Mouse (Mus musculus): ENCODE measurements around the gene Aspdh.

Aspdh gene

DNA sequence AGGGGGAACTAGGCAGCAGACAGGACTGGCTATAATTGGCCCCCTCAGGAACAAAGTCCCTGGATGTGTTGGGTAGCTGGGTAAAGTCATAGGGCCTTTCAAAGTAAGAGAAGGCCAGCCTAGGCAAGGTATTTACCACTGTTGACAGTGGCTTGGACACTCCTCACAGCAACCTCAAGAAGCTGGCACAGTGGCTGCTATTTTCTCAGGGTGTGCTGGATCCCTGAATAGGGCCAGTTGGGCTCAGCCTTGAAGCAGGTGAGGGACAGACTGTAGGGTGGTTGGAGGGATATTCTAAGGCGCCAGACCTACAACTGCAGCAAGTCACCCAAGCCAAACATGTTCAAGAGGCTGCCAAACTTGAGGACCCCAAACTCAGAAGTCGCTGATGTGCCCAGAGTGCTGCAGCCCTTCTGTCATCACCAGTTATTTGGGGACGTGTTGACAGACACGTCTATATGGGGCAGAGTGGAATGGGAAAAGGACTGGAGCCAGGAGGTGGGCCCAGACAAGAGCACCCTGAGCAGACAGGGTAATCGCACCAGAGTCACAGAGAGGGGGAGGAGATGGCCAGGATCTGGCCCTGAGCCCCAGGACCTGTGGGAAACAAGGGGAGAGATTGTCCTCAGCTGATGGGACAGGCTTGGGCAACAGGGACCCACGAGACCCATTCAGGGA lies 6.8 kb downstream of the Aspdh start:
- in situ Hi-C loops (cut with MboI, MseI): no loop called here

DNA sequence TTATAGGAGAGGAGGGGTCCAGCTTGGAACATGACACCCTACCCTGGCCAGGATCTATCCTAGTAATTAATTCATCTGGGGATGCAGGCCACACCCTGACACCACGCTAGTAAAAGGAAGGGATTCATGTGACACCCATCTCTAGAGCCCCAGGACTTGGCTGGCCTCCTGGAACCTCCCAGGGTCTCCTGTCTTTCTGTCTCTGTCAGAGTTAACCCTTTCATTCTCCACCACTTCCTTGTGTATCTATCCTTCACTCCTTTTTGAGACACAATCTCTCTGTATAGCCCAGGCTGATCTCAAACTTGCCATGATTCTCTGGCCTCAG lies 7.3 kb downstream of the Aspdh start:
- in situ Hi-C loops (cut with MboI, MseI): no loop called here

DNA sequence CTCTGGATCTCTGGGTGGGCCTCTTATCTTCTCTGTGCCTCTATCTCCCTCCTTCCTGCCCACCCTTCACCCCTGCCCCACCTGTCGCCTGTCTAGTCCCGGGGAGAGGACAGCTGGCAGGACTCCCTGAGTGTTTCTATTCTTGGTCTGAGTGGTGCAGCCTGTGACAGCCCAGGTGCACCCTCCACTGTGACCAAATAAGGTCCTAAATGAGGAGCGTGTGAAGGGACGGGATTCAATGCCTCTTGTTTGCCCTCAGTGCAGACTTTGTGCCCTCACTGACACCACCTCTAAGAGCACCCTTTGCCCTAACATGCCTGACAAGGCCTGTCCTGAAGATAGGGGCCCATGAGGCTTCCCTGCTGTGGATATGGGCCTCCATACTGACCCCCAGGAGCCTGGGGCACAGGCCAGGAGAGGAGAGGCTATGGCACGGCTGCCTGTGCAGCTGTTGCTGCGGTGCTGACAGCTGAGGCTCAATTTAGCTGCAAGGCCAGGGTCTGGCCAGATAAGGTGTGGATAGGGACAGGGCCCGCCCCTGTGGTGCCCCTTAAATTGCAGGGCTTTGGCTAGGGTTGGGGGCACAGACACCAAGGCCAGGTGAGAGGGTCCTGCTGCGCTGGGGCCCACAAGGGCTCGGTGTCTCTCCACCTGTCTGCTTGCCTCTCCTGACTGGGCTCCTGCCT lies 7.9 kb downstream of the Aspdh start:
- in situ Hi-C loops (cut with MboI, MseI): no loop called here

DNA sequence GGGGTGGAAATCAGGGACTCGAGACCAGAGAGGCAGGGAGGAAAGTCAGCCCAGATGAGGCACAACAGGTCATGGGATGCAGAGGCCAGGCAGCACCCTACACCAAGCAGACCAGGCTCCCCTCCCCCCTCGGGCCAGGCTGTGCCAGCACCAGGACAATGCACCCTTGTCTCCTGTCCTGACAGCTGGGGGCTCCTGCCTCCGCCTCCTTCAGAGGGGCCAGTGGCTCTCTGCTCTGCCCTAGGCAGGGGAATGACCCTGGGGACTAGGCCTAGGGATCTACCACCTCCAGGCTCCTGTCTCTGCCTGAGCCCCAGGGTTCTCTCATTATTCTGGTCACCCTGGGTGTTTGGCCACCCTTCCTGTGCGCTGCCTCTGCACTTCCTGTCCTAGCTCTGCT lies 9.2 kb downstream of the Aspdh start:
- in situ Hi-C loops (cut with MboI, MseI): no loop called here

DNA sequence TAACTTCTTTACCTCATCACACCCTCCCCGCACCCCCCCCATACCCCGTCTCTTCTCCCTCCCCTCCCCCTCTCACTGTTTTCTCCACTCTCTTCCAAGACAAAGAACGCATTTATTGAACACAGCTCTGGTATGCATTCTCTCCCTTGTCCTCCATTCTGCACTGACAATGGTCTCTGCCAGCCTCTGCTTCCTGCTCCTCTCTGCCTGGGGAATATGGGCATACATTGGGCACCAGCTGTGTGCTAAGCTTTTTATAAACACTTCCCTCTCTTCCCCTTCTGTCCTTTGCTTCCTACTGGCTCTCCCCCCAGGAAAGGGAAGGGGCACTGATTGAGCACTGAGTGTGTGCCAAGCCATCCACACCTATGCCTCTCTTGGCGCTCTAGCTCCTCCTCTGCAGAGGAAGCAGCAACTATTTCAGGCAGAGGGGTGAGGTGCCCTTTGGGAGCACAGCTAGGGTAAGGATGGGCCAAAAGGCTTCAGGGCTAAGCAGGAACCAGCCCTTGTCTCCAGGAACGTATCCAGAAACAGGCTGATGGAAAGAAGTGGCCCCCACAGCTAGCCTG lies 9.9 kb downstream of the Aspdh start:
- in situ Hi-C loops (cut with MboI, MseI): no loop called here

DNA sequence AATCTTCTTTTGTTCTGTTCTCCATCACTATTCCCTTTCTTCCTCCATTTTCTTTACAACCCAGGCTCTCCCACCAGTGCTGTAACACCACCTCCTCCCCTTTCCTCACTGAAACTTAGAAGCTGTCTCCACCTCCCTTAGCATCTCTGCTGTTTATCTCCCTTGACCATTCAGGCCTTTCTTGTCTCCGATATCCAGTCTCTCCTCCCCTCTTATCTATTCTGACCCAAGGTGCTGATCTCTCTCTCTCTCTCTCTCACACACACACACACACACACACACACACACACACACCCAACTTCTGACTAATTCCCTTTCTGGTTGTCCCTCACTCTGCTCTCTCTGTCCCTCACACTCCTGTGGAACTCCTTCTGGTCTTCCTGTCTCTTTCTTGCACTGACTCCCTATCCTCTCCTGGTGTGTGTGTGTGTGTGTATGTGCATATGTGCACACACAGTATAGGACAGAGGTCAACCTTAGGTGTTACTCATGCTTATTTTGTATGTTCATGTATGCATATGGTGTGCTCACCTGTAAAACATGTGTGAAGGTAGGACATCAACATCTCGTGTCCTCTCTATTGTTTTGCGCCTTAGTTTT lies 17.7 kb downstream of the Aspdh start:
- in situ Hi-C loops (cut with MboI, MseI): loop anchor here in 1 of 2 experiments (5.0 kb wide), 1 partner anchor 216 kb away; no protein-coding TSS in a partner anchor

DNA sequence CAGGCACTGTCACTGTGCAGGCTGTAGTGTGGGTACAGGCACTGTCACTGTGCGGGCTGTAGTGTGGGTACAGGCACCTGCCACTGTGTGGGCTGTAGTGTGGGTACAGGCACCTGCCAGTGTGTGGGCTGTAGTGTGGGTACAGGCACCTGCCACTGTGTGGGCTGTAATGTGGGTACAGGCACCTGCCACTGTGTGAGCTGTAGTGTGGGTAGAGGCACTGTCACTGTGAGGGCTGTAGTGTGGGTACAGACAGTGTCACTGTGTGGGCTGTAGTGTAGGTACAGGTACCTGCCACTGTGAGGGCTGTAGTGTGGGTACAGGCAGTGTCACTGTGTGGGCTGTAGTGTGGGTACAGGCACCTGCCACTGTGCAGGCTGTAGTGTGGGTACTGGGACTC lies 18.9 kb downstream of the Aspdh start:
- in situ Hi-C loops (cut with MboI, MseI): loop anchor here in 1 of 2 experiments (5.0 kb wide), 1 partner anchor 217 kb away; no protein-coding TSS in a partner anchor

DNA sequence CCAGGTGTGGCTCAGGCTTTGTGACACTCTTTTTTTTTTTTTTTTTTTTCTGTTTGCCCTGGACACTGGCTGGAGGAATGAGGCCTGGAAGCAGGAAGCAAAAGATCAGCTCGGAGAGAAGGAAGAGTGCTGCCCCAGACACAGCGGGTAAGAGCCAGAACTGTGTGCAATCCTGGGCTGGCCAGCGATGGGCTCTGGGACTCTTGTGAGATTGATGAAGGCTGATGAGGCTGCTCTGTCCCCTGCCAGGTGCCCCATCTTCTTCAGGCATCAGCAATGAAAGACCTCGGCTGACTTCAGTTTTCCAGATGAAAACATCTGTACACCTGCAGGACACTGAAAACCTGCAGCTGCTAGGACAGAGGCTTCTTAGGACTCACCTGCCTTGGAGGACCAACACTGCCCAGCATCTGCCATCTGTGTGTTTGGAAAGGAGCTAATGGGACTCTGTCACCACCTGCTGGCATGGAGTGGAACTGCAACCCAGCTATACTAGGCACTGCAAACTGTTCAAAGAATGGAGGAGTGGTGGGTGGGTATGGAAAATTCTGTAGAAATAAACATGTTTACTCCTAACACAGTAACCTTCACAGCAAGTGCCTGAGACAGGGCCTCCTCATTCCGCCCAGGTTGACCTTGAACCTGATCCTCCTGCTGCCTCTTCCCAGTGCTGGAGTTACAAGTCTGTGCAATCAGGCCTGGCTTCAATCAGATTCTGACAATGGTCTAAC lies 19.8 kb downstream of the Aspdh start:
- in situ Hi-C loops (cut with MboI, MseI): loop anchor here (5.0 kb wide), 2 partner anchors 218 to 223 kb away; partner anchors contain the start of gene Gm15517 (in 1 of the 2)

DNA sequence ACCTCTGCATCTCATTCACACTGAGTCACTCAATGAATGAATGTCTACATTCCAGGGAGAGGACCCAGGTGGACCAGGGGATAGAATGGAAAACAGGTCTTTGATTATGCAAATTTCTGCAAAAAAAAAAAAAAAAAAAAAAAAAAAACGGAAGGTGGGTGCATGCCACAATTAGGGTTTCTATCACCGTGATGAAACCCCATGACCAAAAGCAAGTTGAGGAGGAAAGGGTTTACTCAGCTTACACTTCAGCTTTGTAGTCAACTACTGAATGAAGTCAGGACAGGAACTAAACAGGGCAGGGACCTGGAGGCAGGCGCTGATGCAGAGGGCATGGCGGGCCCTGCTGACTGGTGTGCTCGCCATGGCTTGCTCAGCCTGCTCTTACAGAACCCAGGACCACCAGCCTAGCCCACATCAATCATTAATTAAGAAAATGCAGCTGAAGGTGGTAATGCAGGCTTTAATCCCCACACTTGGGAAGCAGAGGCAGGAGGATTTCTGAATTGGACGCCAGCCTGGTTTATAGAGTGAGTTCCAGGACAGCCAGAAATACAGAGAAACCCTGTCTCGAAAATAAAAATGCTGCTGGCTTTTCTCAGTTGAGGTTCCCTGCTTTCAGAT lies 20.5 kb downstream of the Aspdh start:
- in situ Hi-C loops (cut with MboI, MseI): loop anchor here in 1 of 2 experiments (5.0 kb wide), 1 partner anchor 223 kb away; the partner anchor contains the start of gene Gm15517

DNA sequence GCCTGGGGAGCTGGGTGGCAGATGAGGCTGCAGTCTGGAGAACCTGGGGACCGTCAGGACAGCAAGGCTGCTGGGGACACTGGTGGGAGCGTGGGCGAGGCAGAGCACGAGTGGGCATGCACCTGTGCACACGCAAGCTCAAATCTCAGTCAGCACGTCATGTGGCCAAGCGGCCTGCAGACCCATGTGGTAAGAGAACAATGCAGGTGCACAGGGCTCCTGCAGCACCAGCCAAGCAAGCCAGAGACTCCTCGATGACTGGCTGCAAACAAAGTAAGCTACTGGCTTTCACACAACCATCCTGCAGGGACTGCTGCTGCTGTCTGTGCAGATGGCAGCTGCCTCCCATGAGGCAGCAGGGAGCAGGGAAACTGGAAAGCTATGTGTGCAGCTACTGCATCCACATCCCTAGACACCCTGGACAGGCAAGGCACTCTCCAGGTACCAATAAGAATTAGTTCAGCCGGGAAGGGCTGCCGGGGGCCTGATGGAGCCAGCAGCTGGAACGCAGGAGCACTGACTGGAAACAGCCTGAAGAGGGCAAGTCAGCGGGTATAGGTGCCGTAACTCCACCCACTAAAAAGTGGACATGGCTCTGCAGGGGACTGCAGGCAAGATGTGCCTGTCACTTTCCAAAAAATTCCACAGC lies 21.9 kb downstream of the Aspdh start:
- in situ Hi-C loops (cut with MboI, MseI): loop anchor here in 1 of 2 experiments (5.0 kb wide), 1 partner anchor 225 kb away; the partner anchor contains the start of gene Gm15517

DNA sequence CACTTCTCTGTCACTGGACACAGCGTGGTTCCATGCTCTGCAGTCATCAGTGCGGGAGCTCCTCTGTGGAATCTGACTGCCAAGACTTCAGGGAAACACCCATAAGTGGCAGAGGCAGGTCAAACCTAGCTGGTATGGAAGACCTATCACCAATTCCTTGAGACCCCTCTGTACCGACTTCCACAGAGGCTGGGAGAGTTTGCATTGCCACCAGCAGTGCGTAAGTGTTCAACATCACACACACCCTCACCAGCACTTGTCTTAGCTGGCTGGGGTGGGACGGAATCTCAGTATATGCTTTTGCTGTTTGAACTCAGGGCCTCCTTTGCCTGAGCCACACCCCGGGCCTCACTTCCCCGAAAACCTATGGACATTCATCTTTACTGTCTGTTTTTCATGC lies 22.7 kb downstream of the Aspdh start:
- in situ Hi-C loops (cut with MboI, MseI): loop anchor here in 1 of 2 experiments (5.0 kb wide), 1 partner anchor 226 kb away; the partner anchor contains the start of gene Gm15517

DNA sequence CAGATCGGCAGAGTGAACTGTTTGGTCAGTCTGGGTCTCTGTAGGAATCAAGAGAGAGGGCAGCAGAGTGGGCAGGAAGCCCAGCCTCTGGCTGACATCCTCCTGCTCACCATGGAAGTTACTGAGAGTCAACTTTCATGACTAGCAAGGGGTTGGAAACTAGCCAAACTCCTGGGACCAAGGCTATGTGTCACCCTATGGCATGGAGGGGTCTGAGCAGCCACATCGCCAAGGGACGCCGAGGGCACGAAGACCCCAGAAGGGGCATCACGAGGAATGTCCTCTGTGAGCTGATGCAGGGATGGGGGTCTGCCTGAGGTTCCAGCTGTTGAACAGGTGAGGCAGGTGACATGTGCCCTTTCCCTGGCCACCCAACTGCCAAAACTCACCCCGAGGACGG lies 23.4 kb downstream of the Aspdh start:
- in situ Hi-C loops (cut with MboI, MseI): loop anchor here in 1 of 2 experiments (5.0 kb wide), 1 partner anchor 226 kb away; the partner anchor contains the start of gene Gm15517

DNA sequence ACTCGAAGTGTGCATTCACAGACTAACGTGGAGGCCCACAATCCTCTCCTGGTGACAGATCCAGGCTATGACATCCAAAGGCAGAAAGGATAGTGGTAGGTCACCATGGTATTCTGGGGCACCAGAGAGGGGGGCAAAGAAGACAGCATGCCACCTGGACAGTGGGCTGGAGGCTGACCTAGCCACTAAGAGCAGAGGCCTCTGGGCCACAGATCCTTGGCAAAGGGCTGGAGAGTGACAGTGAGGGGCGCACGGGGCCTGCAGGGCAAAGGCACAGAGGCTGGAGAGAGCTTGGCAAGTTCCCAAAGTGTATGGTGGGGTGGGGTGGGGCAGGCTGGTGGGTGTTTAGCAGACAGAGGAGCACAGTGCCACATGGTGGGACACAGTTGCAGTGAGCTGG lies 25.1 kb downstream of the Aspdh start:
- in situ Hi-C loops (cut with MboI, MseI): no loop called here

DNA sequence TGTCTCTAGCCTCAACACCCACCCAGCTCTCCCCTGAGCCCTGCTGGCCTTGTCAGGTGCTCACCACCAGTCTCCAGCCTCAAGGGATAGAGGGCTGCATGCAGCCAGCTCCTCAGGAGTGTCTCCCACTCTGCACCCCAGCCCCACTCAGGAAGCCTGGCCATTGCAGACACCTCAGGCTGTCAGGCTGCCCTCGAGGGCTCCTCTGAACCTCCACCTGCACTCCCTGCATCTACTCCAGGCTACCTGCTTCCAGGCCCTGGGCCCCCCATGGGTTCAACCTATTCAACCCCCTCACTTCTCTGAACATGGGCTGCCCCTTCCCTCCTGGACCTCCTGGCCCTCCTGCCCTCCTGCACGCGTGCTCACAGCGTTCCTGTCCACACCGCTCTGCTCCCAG lies 26.2 kb downstream of the Aspdh start:
- in situ Hi-C loops (cut with MboI, MseI): no loop called here

DNA sequence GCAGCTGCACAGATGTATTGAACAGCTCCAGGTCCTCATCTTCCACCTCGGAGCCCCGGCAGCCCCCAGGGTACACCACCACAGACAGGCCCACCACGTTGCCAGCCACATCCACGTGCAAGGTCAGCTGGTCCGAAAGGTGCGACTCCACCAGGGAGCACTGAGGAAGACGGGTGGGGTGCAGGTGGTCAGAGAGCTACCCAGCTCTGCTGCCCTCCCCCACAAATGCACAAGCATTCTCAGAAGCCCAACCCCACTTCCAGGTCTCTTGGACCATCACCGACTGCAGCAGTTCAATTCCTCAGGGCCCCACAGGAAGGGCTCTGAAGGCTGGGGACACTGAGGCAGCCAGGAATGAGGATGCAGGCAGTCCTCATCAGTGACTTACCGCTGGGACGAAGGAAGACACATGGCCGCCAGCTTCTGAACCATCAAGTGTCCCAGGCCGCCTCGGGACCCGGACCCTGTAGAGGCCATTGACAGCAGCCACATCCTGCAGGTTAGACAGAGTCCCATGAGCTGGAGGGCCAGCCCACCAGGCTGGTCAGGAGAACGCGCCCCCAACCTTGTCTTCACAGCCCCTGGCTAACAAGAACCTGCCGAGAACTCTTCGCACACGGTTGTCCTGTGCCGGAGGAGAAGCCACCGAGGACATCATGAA lies 27.1 kb downstream of the Aspdh start:
- in situ Hi-C loops (cut with MboI, MseI): no loop called here

DNA sequence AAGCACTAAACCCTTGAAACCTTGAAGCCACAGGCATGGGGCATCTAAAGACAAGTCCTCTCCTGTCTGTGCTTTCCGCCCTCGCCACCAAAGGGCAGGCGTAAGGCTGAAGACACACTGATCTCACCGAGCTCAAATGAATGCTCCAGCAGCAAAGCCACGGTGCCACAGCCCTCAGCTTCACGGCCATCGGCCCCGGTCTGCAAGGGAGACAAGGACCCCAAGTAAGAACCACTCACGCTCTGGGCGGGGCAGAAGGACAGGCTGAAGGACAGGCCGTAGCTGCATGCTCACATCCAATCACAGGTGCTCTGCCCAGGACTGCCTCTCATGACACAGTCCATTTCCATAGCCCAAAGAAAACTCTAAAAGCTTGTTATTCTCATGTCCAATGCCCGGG lies 29.5 kb downstream of the Aspdh start:
- in situ Hi-C loops (cut with MboI, MseI): no loop called here

DNA sequence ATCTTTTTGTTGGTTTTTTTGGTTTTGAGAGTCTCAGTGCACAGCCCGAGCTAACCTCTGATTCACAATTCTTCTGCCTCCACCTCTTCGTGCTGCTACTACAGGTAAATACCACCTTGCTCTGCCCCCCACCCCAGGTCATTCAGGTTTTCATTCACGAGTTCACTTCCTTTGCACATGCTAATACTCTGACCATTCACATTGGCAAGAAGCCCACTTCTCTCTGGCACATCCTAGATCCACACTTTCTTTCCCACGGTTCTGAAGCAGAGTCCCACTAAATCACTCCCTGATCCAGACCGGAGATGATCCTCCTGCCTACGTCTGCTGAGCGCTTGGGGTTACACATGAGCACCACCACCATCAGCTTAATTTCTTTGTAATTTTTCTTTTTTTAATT lies 29.9 kb downstream of the Aspdh start:
- in situ Hi-C loops (cut with MboI, MseI): no loop called here

DNA sequence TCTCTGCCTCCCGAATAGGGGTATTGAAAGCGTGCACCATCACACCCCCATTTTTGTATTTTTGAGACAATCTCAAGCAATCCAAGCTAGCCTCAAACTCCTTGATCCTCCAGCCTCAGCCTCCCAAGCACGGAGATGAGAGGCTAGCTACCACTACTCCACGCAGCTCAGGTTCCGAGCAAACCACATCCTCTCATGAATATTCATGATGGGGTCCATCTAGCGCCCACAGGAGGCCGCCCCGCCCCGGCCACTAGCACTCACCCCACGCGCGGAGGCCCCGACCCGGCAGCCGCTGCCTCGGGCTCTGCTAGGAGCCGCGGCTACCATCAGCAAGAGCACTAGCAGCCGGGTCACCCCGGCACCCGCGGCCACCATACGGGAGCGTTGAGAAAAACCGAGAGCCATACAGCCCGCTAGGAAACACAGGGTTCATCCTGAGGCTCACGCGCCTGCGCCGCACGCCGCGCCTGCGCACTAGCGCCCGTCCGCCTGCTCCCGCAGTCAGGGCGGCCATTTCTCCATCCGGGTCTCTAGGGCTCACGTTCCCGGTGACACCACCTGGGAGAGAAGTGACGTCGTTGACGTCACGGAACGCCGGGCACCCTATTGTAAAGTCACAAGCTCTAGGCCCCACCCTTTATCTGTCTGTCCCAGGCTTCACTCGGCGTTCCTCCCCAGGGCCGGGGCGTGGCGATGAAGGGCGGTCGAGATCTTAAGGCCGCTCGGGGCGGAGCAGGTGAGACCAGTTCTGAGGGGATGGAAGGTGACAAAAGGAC lies 31.0 kb downstream of the Aspdh start, which contains the start of the genes Emc10 and Fam71e1:
TSS of gene Emc10 (minus strand) at position 538 of the 779 bp plus-strand sequence.
TSS of gene Fam71e1 (plus strand) at position 590 of the 779 bp plus-strand sequence.
- in situ Hi-C loops (cut with MboI, MseI): no loop called here

DNA sequence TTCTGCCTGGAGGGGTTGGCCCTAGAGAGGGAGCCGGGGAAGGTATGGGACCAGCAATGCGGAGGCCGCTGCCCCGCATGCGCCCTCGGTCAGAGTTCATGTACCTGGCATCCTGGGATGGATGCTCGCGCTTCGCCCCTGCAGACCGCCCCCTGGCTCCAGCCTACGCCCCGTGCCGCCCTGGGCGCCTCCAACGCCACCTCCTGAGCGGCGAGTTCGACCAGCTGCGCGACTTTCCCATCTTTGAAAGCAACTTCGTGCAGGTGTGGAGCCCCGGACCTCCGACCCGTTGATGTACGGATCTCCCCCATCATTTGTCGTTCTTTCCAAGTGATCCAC lies 31.5 kb downstream of the Aspdh start:
- in situ Hi-C loops (cut with MboI, MseI): no loop called here

Measured in T-helper 17 cell (primary cell).